8 mouse cellular contexts compared by ENCODE assay signal in genomic region chr16:88290132-88290772, GRCm38 (mm10). TPM values are rescaled to one million over a fixed set of nuclear protein-coding genes. Genes with fewer than 3 reads are reported as not detected.
DNase-seq lines count a peak whose midpoint lies in the region; ATAC-seq lines count a peak whose summit lies in the region.
"Had no signal": no experiment of that assay in that cellular context is flagged by ENCODE, and none has a peak within 500 bp of the region (broad histone marks: within the 10 kb centered on the region; RNA-seq: fewer than 3 reads in every experiment).

Grik1 (minus strand) TSS chr16:88290265.

- H3K27ac ChIP-seq in embryonic facial prominence, embryonic 11.5 days (replicated peaks; ENCODE audit: low read depth, low read length) = no peak within 1 kb of the TSS
- peak within 1 kb of the TSS; percentile 40; the same call in 1 of the 2 replicates for H3K27ac ChIP-seq in neural tube, embryonic 14.5 days (ENCODE audit: low read depth, low read length)

- H3K4me3 ChIP-seq in embryonic facial prominence, embryonic 11.5 days (ENCODE audit: low read depth, low read length) = peak within 1 kb of the TSS; percentile 47
- peak within 1 kb of the TSS; percentile 57 for H3K4me3 ChIP-seq in neural tube, embryonic 14.5 days (ENCODE audit: low read depth, low read length)

- peak within 1 kb of the TSS; percentile 92 for H3K4me2 ChIP-seq in embryonic facial prominence, embryonic 11.5 days (ENCODE audit: low read depth, low read length)
- peak within 1 kb of the TSS; percentile 94 for H3K4me2 ChIP-seq in neural tube, embryonic 14.5 days (ENCODE audit: low read depth, low read length)

- WGBS in embryonic facial prominence, embryonic 11.5 days = under 1% methylated on average over 26 of the region's 27 CpGs
- 1% methylated on average over 26 of the region's 27 CpGs for WGBS in neural tube, embryonic 14.5 days

- H3K9me3 ChIP-seq in embryonic facial prominence, embryonic 11.5 days (replicated peaks; ENCODE audit: control insufficient read depth, low read length) = no peaks in the 10 kb centered on the region
- no peaks in the 10 kb centered on the region for H3K9me3 ChIP-seq in neural tube, embryonic 14.5 days (ENCODE audit: control insufficient read depth, low read length)

- no peaks in the 10 kb centered on the region for H3K36me3 ChIP-seq in embryonic facial prominence, embryonic 11.5 days (replicated peaks; ENCODE audit: control insufficient read depth, insufficient read depth, low read depth, low read length)
- H3K36me3 ChIP-seq in neural tube, embryonic 14.5 days (ENCODE audit: control insufficient read depth, insufficient read depth, low read length) = no peaks in the 10 kb centered on the region

- ATAC-seq in embryonic facial prominence, embryonic 11.5 days (replicated peaks; ENCODE audit: insufficient number of reproducible peaks, low FRiP score, low TSS enrichment, low read depth) = peak; percentile 87
- ATAC-seq in neural tube, embryonic 14.5 days (ENCODE audit: low read depth) = peak; percentile 91

- peak within 1 kb of the TSS; percentile 56 for H3K9ac ChIP-seq in embryonic facial prominence, embryonic 11.5 days (replicated peaks; ENCODE audit: low read length)
- H3K9ac ChIP-seq in neural tube, embryonic 14.5 days (replicated peaks; ENCODE audit: low read depth, low read length) = peak within 1 kb of the TSS; percentile 56

- intact Hi-C loops in left cerebral cortex, postnatal 14 days (cut with DNase I) = no loop called here

- peak; percentile 12 for DNase-seq in kidney, postnatal 14 days
- no peak for DNase-seq in kidney, postnatal 36 days
- DNase-seq in embryonic facial prominence, embryonic 11.5 days (ENCODE audit: low spot score) = peak; percentile 43
- DNase-seq in frontal cortex, postnatal 10 days (ENCODE audit: low spot score in 2 of 2) = peak; percentile 38 to 39
- peak; percentile 55 to 57 for DNase-seq in left cerebral cortex, postnatal 14 days (ENCODE audit: low spot score in 2 of 2)
- no peak for DNase-seq in ovary, postnatal 10 days (ENCODE audit: low spot score)

- peaks cover 11% of the 10 kb centered on the region for H3K27me3 ChIP-seq in embryonic facial prominence, embryonic 11.5 days (ENCODE audit: control insufficient read depth, insufficient read depth, low read length)
- H3K27me3 ChIP-seq in neural tube, embryonic 14.5 days (ENCODE audit: control insufficient read depth, insufficient read depth, low read length) = no peaks in the 10 kb centered on the region

- no peaks in the 10 kb centered on the region for H3K4me1 ChIP-seq in embryonic facial prominence, embryonic 11.5 days (ENCODE audit: control insufficient read depth, insufficient read depth, low read length)
- 0 out of 2 replicates have a peak, but pooled peaks cover 3% of the 10 kb centered on the region for H3K4me1 ChIP-seq in neural tube, embryonic 14.5 days (ENCODE audit: control insufficient read depth, insufficient read depth, low read length)

RNA-seq across cellular contexts. Expression of gene Grik1, which starts in this region (rescaled TPM):
- polyA plus RNA-seq in embryonic facial prominence, embryonic 11.5 days (2014; fragmentation: Nextera tagmentation; extraction: Ambion mirVana) = 1.7 and 2.2 TPM in 2 replicates
- total RNA-seq in left cerebral cortex, postnatal 14 days (2021) = 10 to 100 TPM; 23.1 to 23.9 TPM
- 39.7 and 44.2 TPM in 2 replicates for polyA plus RNA-seq in neural tube, embryonic 14.5 days (2014; fragmentation: Nextera tagmentation; extraction: Ambion mirVana)
- total RNA-seq: neutrophil, adult 5-6 weeks had no signal

Comparison
In these comparisons a context has a peak if more than half of its experiments do, and no peak if none do; other contexts are left out.
1. RNA of gene Grik1 (polyA plus RNA-seq): 39.7 to 44.2 TPM in neural tube, embryonic 14.5 days; 1.7 to 2.2 TPM in embryonic facial prominence, embryonic 11.5 days; every median in the first group is over 10 times any median in the second.
2. DNase-seq: peak in kidney, postnatal 14 days (single experiment), embryonic facial prominence, embryonic 11.5 days (single experiment), frontal cortex, postnatal 10 days (2 of 2) and left cerebral cortex, postnatal 14 days (2 of 2); none in kidney, postnatal 36 days (0 of 2) and ovary, postnatal 10 days (single experiment).